Mouse (Mus musculus) activated CD4-positive, CD25-positive, alpha-beta regulatory T cell, adult 4 months (primary cell): ENCODE results near the gene Prss23. TPM values are rescaled to one million over a fixed set of nuclear protein-coding genes. Genes with fewer than 3 reads are reported as not detected.

Experiments used
- ATAC-seq: one replicate; pipeline ENCODE4 v1.8.0; 2017
- polyA plus RNA-seq, 2 experiments: library from polyadenylated mRNA; unstranded; fragments of 100-300 nt; shearing (Covaris generic); gene quantifications; one replicate each; pipeline ENCODE4 v1.2.1; 2017

Gene Prss23
- not detected for polyA plus RNA-seq

GRCm38 (mm10) chr7:89526731-89527429 is at the start of gene Prss23:
TSS of gene Prss23 (minus strand) at chr7:89527187.
- no peak for ATAC-seq

- no peak for ATAC-seq
Observed at GRCm38 (mm10) chr7:89576127-89576526, 49.1 kb upstream of the Prss23 start.

- no peak for ATAC-seq
Observed at GRCm38 (mm10) chr7:89564569-89564968, 37.6 kb upstream of the Prss23 start.

GRCm38 (mm10) chr7:89563501-89563900 is 36.5 kb upstream of the Prss23 start:
- no peak for ATAC-seq

GRCm38 (mm10) chr7:89562140-89562539 is 35.2 kb upstream of the Prss23 start:
- no peak for ATAC-seq

- no peak for ATAC-seq
Observed at GRCm38 (mm10) chr7:89560939-89561338, 34.0 kb upstream of the Prss23 start.

GRCm38 (mm10) chr7:89559633-89560032 is 32.6 kb upstream of the Prss23 start:
- no peak for ATAC-seq

GRCm38 (mm10) chr7:89559105-89559504 is 32.1 kb upstream of the Prss23 start:
- no peak for ATAC-seq

- no peak for ATAC-seq
Observed at GRCm38 (mm10) chr7:89558446-89559039, 31.6 kb upstream of the Prss23 start.

- no peak for ATAC-seq
Observed at GRCm38 (mm10) chr7:89557056-89557455, 30.1 kb upstream of the Prss23 start.

GRCm38 (mm10) chr7:89556652-89557051 is 29.7 kb upstream of the Prss23 start:
- no peak for ATAC-seq

GRCm38 (mm10) chr7:89555170-89555569 is 28.2 kb upstream of the Prss23 start:
- no peak for ATAC-seq

- ATAC-seq, result no peak
Observed at GRCm38 (mm10) chr7:89554068-89554467, 27.1 kb upstream of the Prss23 start.

GRCm38 (mm10) chr7:89540976-89541375 is 14.0 kb upstream of the Prss23 start:
- ATAC-seq, result no peak

- no peak for ATAC-seq
Observed at GRCm38 (mm10) chr7:89539391-89539790, 12.4 kb upstream of the Prss23 start.

GRCm38 (mm10) chr7:89527430-89527856 is 456 bp upstream of the Prss23 start:
- no peak for ATAC-seq

GRCm38 (mm10) chr7:89523816-89524215 is 3.2 kb downstream of the Prss23 start:
- no peak for ATAC-seq

- no peak for ATAC-seq
Observed at GRCm38 (mm10) chr7:89522170-89522569, 4.8 kb downstream of the Prss23 start.

- no peak for ATAC-seq
Observed at GRCm38 (mm10) chr7:89517460-89518390, 9.3 kb downstream of the Prss23 start.

GRCm38 (mm10) chr7:89516551-89517459 is 10.2 kb downstream of the Prss23 start:
- ATAC-seq, result no peak

GRCm38 (mm10) chr7:89511921-89512514 is 15.0 kb downstream of the Prss23 start:
- no peak for ATAC-seq

- no peak for ATAC-seq
Observed at GRCm38 (mm10) chr7:89508672-89509071, 18.3 kb downstream of the Prss23 start.
